Mouse (Mus musculus): ENCODE measurements around the gene Tmem236. TPM values are rescaled to one million over a fixed set of nuclear protein-coding genes. Genes with fewer than 3 reads are reported as not detected.

The Tmem236 gene
- polyA plus RNA-seq (2014; fragmentation: Nextera tagmentation; extraction: Ambion mirVana): not detected in 2 replicates

GRCm38 (mm10) chr2:14174334-14174733 is at the start of gene Tmem236:
TSS of gene Tmem236 (plus strand) at chr2:14174523.
- Histone ChIP-seq H3K27ac (ENCODE audit: low read depth, low read length) (no peak within 1 kb of the TSS), H3K27me3 (ENCODE audit: control insufficient read depth, insufficient read depth, low read length) (no peaks in the 10 kb centered on the region), H3K4me1 (ENCODE audit: control insufficient read depth, insufficient read depth, low read length) (no peaks in the 10 kb centered on the region), H3K36me3 (ENCODE audit: control insufficient read depth, insufficient read depth, low read length) (no peaks in the 10 kb centered on the region), H3K9me3 (ENCODE audit: control insufficient read depth, low read length) (no peaks in the 10 kb centered on the region), H3K9ac (ENCODE audit: low read length) (no peak within 1 kb of the TSS), H3K4me2 (ENCODE audit: low read depth) (no peak within 1 kb of the TSS), H3K4me3 (ENCODE audit: low read depth, low read length) (no peak within 1 kb of the TSS)
- ATAC-seq (ENCODE audit: insufficient read depth, low FRiP score, low TSS enrichment): no peak
- WGBS: 57% methylated on average over 3 of the region's 3 CpGs
- DNase-seq (ENCODE audit: low spot score): no peak

GRCm38 (mm10) chr2:14126387-14126786 is 47.9 kb upstream of the Tmem236 start:
- no peak for DNase-seq (ENCODE audit: low spot score)
- WGBS: 93% methylated on average over 6 of the region's 6 CpGs
- no peak for ATAC-seq (ENCODE audit: insufficient read depth, low FRiP score, low TSS enrichment)

DNA sequence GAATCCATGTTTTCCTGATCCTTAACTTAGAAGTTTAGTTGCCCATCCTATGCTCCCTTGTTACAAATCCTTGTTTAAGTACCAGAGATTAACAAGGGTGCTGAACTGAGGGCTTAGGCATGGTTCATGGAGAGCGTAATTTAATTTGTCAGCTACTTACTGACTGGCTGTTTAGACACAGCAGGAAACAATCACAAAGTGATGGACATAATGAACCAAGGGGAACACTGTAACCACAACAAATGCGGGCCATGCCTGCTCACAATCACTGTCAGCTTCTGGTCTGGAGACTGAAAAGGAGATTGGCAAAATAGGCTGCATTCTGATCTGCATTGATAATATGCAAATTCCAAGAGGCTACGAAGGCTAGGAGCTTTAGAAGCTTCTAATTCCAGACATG is 46.7 kb upstream of the Tmem236 start:
- Histone ChIP-seq H3K4me1 (ENCODE audit: control insufficient read depth, insufficient read depth, low read length) (no peaks in the 10 kb centered on the region), H3K4me2 (ENCODE audit: low read depth) (no peak overlapping the region), H3K27me3 (ENCODE audit: control insufficient read depth, insufficient read depth, low read length) (no peaks in the 10 kb centered on the region), H3K27ac (ENCODE audit: low read depth, low read length) (no peak overlapping the region), H3K36me3 (ENCODE audit: control insufficient read depth, insufficient read depth, low read length) (0 out of 2 replicates have a peak, but pooled peaks cover 2% of the 10 kb centered on the region), H3K9me3 (ENCODE audit: control insufficient read depth, low read length) (no peaks in the 10 kb centered on the region), H3K4me3 (ENCODE audit: low read depth, low read length) (no peak overlapping the region), H3K9ac (ENCODE audit: low read length) (no peak overlapping the region)
- ATAC-seq (ENCODE audit: insufficient read depth, low FRiP score, low TSS enrichment): no peak
- WGBS: 78% methylated on average over 3 of the region's 3 CpGs
- DNase-seq (ENCODE audit: low spot score): no peak

More at GRCm38 (mm10) chr2:14126387-14126786, 47.9 kb upstream of the Tmem236 start:
- H3K27ac ChIP-seq (ENCODE audit: low read depth, low read length): no peak overlapping the region
- H3K9ac ChIP-seq (ENCODE audit: low read length): no peak overlapping the region
- no peaks in the 10 kb centered on the region for H3K27me3 ChIP-seq (ENCODE audit: control insufficient read depth, insufficient read depth, low read length)
- no peak overlapping the region for H3K4me3 ChIP-seq (ENCODE audit: low read depth, low read length)
- no peak overlapping the region for H3K4me2 ChIP-seq (ENCODE audit: low read depth)
- H3K4me1 ChIP-seq (ENCODE audit: control insufficient read depth, insufficient read depth, low read length): no peaks in the 10 kb centered on the region
- H3K36me3 ChIP-seq (ENCODE audit: control insufficient read depth, insufficient read depth, low read length): no peaks in the 10 kb centered on the region
- no peaks in the 10 kb centered on the region for H3K9me3 ChIP-seq (ENCODE audit: control insufficient read depth, low read length)

- no peak for ATAC-seq (ENCODE audit: insufficient read depth, low FRiP score, low TSS enrichment)
- no peak overlapping the region for H3K4me3 ChIP-seq (ENCODE audit: low read depth, low read length)
- no peaks in the 10 kb centered on the region for H3K4me1 ChIP-seq (ENCODE audit: control insufficient read depth, insufficient read depth, low read length)
- H3K9ac ChIP-seq (ENCODE audit: low read length): no peak overlapping the region
- H3K4me2 ChIP-seq (ENCODE audit: low read depth): no peak overlapping the region
- 68% methylated on average over 12 of the region's 12 CpGs for WGBS
- no peaks in the 10 kb centered on the region for H3K27me3 ChIP-seq (ENCODE audit: control insufficient read depth, insufficient read depth, low read length)
- H3K27ac ChIP-seq (ENCODE audit: low read depth, low read length): no peak overlapping the region
- H3K9me3 ChIP-seq (ENCODE audit: control insufficient read depth, low read length): no peaks in the 10 kb centered on the region
- DNase-seq (ENCODE audit: low spot score): no peak
- H3K36me3 ChIP-seq (ENCODE audit: control insufficient read depth, insufficient read depth, low read length): 0 out of 2 replicates have a peak, but pooled peaks cover 2% of the 10 kb centered on the region
Measured at GRCm38 (mm10) chr2:14130641-14131339, 43.5 kb upstream of the Tmem236 start.

- 90% methylated on average over 4 of the region's 4 CpGs for WGBS
- no peak for DNase-seq (ENCODE audit: low spot score)
- H3K36me3 ChIP-seq (ENCODE audit: control insufficient read depth, insufficient read depth, low read length): 0 out of 2 replicates have a peak, but pooled peaks cover 2% of the 10 kb centered on the region
Measured at GRCm38 (mm10) chr2:14132468-14133326, 41.6 kb upstream of the Tmem236 start.

DNA sequence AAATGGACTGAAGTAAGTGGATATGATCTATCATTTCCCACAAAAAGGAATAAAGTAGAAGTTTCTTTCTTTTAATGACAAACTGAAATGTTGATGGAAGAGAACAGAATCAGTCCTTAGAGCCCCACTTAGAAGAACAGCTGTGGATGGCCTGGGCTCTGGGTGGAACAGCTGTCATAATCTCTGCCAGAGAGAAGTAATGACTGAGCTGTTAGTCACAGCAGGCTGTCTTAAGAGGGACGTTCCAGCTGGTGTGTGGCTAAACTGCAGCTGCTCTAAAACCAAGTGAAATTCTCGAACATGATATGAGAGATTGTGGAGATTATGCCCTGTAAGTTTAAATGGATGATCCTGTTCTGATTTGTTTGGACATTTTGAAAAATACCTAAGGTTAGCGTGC is 37.4 kb upstream of the Tmem236 start:
- Histone ChIP-seq H3K27me3 (ENCODE audit: control insufficient read depth, insufficient read depth, low read length) (no peaks in the 10 kb centered on the region), H3K4me2 (ENCODE audit: low read depth) (no peak overlapping the region), H3K4me1 (ENCODE audit: control insufficient read depth, insufficient read depth, low read length) (no peaks in the 10 kb centered on the region), H3K4me3 (ENCODE audit: low read depth, low read length) (no peak overlapping the region), H3K27ac (ENCODE audit: low read depth, low read length) (no peak overlapping the region), H3K36me3 (ENCODE audit: control insufficient read depth, insufficient read depth, low read length) (no peaks in the 10 kb centered on the region), H3K9me3 (ENCODE audit: control insufficient read depth, low read length) (no peaks in the 10 kb centered on the region), H3K9ac (ENCODE audit: low read length) (no peak overlapping the region)
- DNase-seq (ENCODE audit: low spot score) (peak; percentile 18), ATAC-seq (ENCODE audit: insufficient read depth, low FRiP score, low TSS enrichment) (no peak)
- WGBS: 73% methylated on average over 3 of the region's 3 CpGs

More at GRCm38 (mm10) chr2:14132468-14133326, 41.6 kb upstream of the Tmem236 start:
- ATAC-seq (ENCODE audit: insufficient read depth, low FRiP score, low TSS enrichment): no peak
- H3K27me3 ChIP-seq (ENCODE audit: control insufficient read depth, insufficient read depth, low read length): no peaks in the 10 kb centered on the region
- no peak overlapping the region for H3K27ac ChIP-seq (ENCODE audit: low read depth, low read length)
- no peak overlapping the region for H3K9ac ChIP-seq (ENCODE audit: low read length)
- H3K4me2 ChIP-seq (ENCODE audit: low read depth): no peak overlapping the region
- no peak overlapping the region for H3K4me3 ChIP-seq (ENCODE audit: low read depth, low read length)
- H3K4me1 ChIP-seq (ENCODE audit: control insufficient read depth, insufficient read depth, low read length): no peaks in the 10 kb centered on the region
- H3K9me3 ChIP-seq (ENCODE audit: control insufficient read depth, low read length): no peaks in the 10 kb centered on the region

DNA sequence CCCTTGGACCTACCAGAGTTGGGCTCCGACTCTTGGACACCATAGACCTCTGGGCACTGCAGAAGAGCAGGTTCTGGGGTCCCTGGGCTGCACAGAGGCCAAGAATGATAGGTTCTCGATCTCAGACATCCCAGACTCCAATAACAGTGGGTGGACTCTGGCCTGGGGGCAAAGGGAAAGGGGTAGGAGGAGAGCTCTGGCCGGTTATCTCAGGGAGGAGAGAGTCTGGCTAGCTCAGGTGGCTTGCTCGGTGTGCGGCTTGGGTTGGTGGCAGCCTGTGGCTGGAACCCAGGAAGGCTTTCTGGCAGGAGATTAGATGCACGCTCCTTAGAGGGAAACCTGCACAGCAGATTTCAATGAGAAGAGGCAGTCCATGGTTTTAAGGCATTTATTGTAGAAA is 34.7 kb upstream of the Tmem236 start:
- no peak for DNase-seq (ENCODE audit: low spot score)
- Histone ChIP-seq H3K27ac (ENCODE audit: low read depth, low read length) (no peak overlapping the region), H3K4me3 (ENCODE audit: low read depth, low read length) (no peak overlapping the region), H3K9ac (ENCODE audit: low read length) (no peak overlapping the region), H3K36me3 (ENCODE audit: control insufficient read depth, insufficient read depth, low read length) (no peaks in the 10 kb centered on the region), H3K27me3 (ENCODE audit: control insufficient read depth, insufficient read depth, low read length) (no peaks in the 10 kb centered on the region), H3K4me1 (ENCODE audit: control insufficient read depth, insufficient read depth, low read length) (no peaks in the 10 kb centered on the region), H3K4me2 (ENCODE audit: low read depth) (no peak overlapping the region), H3K9me3 (ENCODE audit: control insufficient read depth, low read length) (no peaks in the 10 kb centered on the region)
- ATAC-seq (ENCODE audit: insufficient read depth, low FRiP score, low TSS enrichment): no peak
- WGBS: 92% methylated on average over 6 of the region's 6 CpGs

- no peak overlapping the region for H3K4me2 ChIP-seq (ENCODE audit: low read depth)
- H3K27ac ChIP-seq (ENCODE audit: low read depth, low read length): no peak overlapping the region
- H3K9me3 ChIP-seq (ENCODE audit: control insufficient read depth, low read length): no peaks in the 10 kb centered on the region
- no peak overlapping the region for H3K9ac ChIP-seq (ENCODE audit: low read length)
- 53% methylated on average over 2 of the region's 2 CpGs for WGBS
- no peak overlapping the region for H3K4me3 ChIP-seq (ENCODE audit: low read depth, low read length)
- DNase-seq (ENCODE audit: low spot score): no peak
- ATAC-seq (ENCODE audit: insufficient read depth, low FRiP score, low TSS enrichment): no peak
- no peaks in the 10 kb centered on the region for H3K27me3 ChIP-seq (ENCODE audit: control insufficient read depth, insufficient read depth, low read length)
- H3K36me3 ChIP-seq (ENCODE audit: control insufficient read depth, insufficient read depth, low read length): no peaks in the 10 kb centered on the region
- H3K4me1 ChIP-seq (ENCODE audit: control insufficient read depth, insufficient read depth, low read length): no peaks in the 10 kb centered on the region
Measured at GRCm38 (mm10) chr2:14140044-14140443, 34.3 kb upstream of the Tmem236 start.
